Mouse (Mus musculus): ENCODE measurements at regions not wholly inside any gene's neighbourhood (a gene's known extent, or its start where the extent isn't known, plus 50 kb on each side); places are given as distances from the start of the nearest gene placed in this dataset.
A peak's percentile ranks its signal among the peaks of the same experiment; 100 is the strongest.

- H3K36me3 ChIP-seq (ENCODE audit: control insufficient read depth, insufficient read depth): no peaks in the 10 kb centered on the region
- no peaks in the 10 kb centered on the region for H3K27me3 ChIP-seq (ENCODE audit: control insufficient read depth, insufficient read depth, insufficient read length)
- TF ChIP-seq TCF12 (IDR thresholded peaks at IDR 0.05; ENCODE audit: insufficient read depth, poor library complexity, severe bottlenecking): no peak
- TF ChIP-seq REST (IDR thresholded peaks at IDR 0.05; ENCODE audit: insufficient read depth, insufficient read length): no peak
- TF ChIP-seq USF1 (IDR thresholded peaks at IDR 0.05; ENCODE audit: low read depth): no peak
- TF ChIP-seq MAX (IDR thresholded peaks at IDR 0.05; ENCODE audit: low read depth): no peak
- TF ChIP-seq CEBPB (IDR thresholded peaks at IDR 0.05; ENCODE audit: insufficient read depth, poor library complexity, severe bottlenecking): no peak
- H3K4me3 ChIP-seq: no peak overlapping the region
- no peak overlapping the region for H3ac ChIP-seq (ENCODE audit: control insufficient read depth, insufficient read length)
- no peak overlapping the region for H3K4me2 ChIP-seq (ENCODE audit: low read depth)
- no peaks in the 10 kb centered on the region for H3K79me2 ChIP-seq (ENCODE audit: control insufficient read depth, insufficient read depth)
Measured at GRCm38 (mm10) chr7:90070267-90070666, 59.7 kb upstream of the Picalm start.

DNA sequence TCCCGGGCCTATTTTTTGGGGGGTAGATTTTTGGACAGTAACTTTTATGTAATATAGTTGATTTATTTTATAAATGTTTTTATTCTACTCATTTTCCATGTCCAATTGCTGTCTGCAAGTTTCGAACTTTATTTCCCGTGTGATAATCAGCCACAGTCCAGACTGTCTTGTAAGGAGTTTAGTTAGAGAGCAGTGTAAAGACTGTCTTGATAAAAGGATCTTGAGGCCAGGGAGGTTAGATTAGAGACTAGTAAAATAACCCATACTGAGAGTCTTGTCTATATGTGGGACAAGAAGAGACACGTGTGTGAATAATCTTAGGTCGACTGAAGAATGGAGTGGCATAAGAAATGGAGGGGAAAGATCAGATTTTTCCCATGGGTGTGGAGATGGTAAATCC, 56.1 kb upstream of the Picalm start:
- H3K4me2 ChIP-seq (ENCODE audit: low read depth): no peak overlapping the region
- H3ac ChIP-seq (ENCODE audit: control insufficient read depth, insufficient read length): no peak overlapping the region
- TF ChIP-seq SRF (IDR thresholded peaks at IDR 0.05; ENCODE audit: control insufficient read depth, insufficient read length, low read depth) (no peak), MYOD1 (IDR thresholded peaks at IDR 0.05; ENCODE audit: control insufficient read depth in 1 of 3, insufficient read length in 2 of 3, low read depth in 2 of 3) (no peak), MAX (IDR thresholded peaks at IDR 0.05; ENCODE audit: low read depth) (no peak), POLR2AphosphoS2 (IDR thresholded peaks at IDR 0.05; ENCODE audit: insufficient read length, low read depth) (no peak), CEBPB (IDR thresholded peaks at IDR 0.05; ENCODE audit: insufficient read depth, poor library complexity, severe bottlenecking) (no peak), POLR2A (IDR thresholded peaks at IDR 0.05; ENCODE audit: insufficient read length, low read depth) (no peak), TCF3 (IDR thresholded peaks at IDR 0.05; ENCODE audit: insufficient read length, low read depth) (no peak), MYOG (IDR thresholded peaks at IDR 0.05; ENCODE audit: control insufficient read depth in 1 of 3, insufficient read depth in 1 of 3, insufficient read length in 2 of 3, low read depth in 2 of 3) (no peak), REST (IDR thresholded peaks at IDR 0.05; ENCODE audit: insufficient read depth, insufficient read length) (no peak), TCF12 (IDR thresholded peaks at IDR 0.05; ENCODE audit: insufficient read depth, poor library complexity, severe bottlenecking) (no peak), E2F4 (IDR thresholded peaks at IDR 0.05; ENCODE audit: insufficient read depth) (no peak), USF1 (IDR thresholded peaks at IDR 0.05; ENCODE audit: low read depth) (no peak)
- H3K4me3 ChIP-seq: no peak overlapping the region
- no peaks in the 10 kb centered on the region for H3K36me3 ChIP-seq (ENCODE audit: control insufficient read depth, insufficient read depth)
- H3K27me3 ChIP-seq (ENCODE audit: control insufficient read depth, insufficient read depth, insufficient read length): no peaks in the 10 kb centered on the region
- H3K79me2 ChIP-seq (ENCODE audit: control insufficient read depth, insufficient read depth): no peaks in the 10 kb centered on the region

- H3K36me3 ChIP-seq (ENCODE audit: control insufficient read depth, insufficient read depth): no peaks in the 10 kb centered on the region
- TF ChIP-seq USF1 (IDR thresholded peaks at IDR 0.05; ENCODE audit: low read depth) (no peak), E2F4 (IDR thresholded peaks at IDR 0.05; ENCODE audit: insufficient read depth) (no peak), POLR2A (IDR thresholded peaks at IDR 0.05; ENCODE audit: insufficient read length, low read depth) (no peak), MYOG (IDR thresholded peaks at IDR 0.05; ENCODE audit: control insufficient read depth in 1 of 3, insufficient read depth in 1 of 3, insufficient read length in 2 of 3, low read depth in 2 of 3) (peak in 1 of 3 experiments; percentile 75), POLR2AphosphoS2 (IDR thresholded peaks at IDR 0.05; ENCODE audit: insufficient read length, low read depth) (no peak), MAX (IDR thresholded peaks at IDR 0.05; ENCODE audit: low read depth) (no peak), REST (IDR thresholded peaks at IDR 0.05; ENCODE audit: insufficient read depth, insufficient read length) (no peak), MYOD1 (IDR thresholded peaks at IDR 0.05; ENCODE audit: control insufficient read depth in 1 of 3, insufficient read length in 2 of 3, low read depth in 2 of 3) (peak in 1 of 3 experiments; percentile 65), TCF3 (IDR thresholded peaks at IDR 0.05; ENCODE audit: insufficient read length, low read depth) (no peak)
Measured at GRCm38 (mm10) chr7:90074592-90074991, 55.4 kb upstream of the Picalm start.

GRCm38 (mm10) chr7:90077565-90077964, 52.4 kb upstream of the Picalm start:
- no peaks in the 10 kb centered on the region for H3K79me2 ChIP-seq (ENCODE audit: control insufficient read depth, insufficient read depth)
- H3K4me3 ChIP-seq: no peak overlapping the region
- no peak overlapping the region for H3K4me2 ChIP-seq (ENCODE audit: low read depth)
- no peaks in the 10 kb centered on the region for H3K27me3 ChIP-seq (ENCODE audit: control insufficient read depth, insufficient read depth, insufficient read length)
- no peak for TF ChIP-seq TCF12 (IDR thresholded peaks at IDR 0.05; ENCODE audit: insufficient read depth, poor library complexity, severe bottlenecking)
- TF ChIP-seq POLR2AphosphoS2 (IDR thresholded peaks at IDR 0.05; ENCODE audit: insufficient read length, low read depth): no peak
- TF ChIP-seq CEBPB (IDR thresholded peaks at IDR 0.05; ENCODE audit: insufficient read depth, poor library complexity, severe bottlenecking): no peak
- TF ChIP-seq MYOD1 (IDR thresholded peaks at IDR 0.05; ENCODE audit: control insufficient read depth in 1 of 3, insufficient read length in 2 of 3, low read depth in 2 of 3): no peak
- no peak for TF ChIP-seq MYOG (IDR thresholded peaks at IDR 0.05; ENCODE audit: control insufficient read depth in 1 of 3, insufficient read depth in 1 of 3, insufficient read length in 2 of 3, low read depth in 2 of 3)
- H3K36me3 ChIP-seq (ENCODE audit: control insufficient read depth, insufficient read depth): no peaks in the 10 kb centered on the region
- no peak overlapping the region for H3ac ChIP-seq (ENCODE audit: control insufficient read depth, insufficient read length)

More at GRCm38 (mm10) chr7:90074592-90074991, 55.4 kb upstream of the Picalm start:
- Histone ChIP-seq H3K4me2 (ENCODE audit: low read depth) (no peak overlapping the region), H3ac (ENCODE audit: control insufficient read depth, insufficient read length) (no peak overlapping the region), H3K27me3 (ENCODE audit: control insufficient read depth, insufficient read depth, insufficient read length) (no peaks in the 10 kb centered on the region), H3K4me3 (no peak overlapping the region), H3K79me2 (ENCODE audit: control insufficient read depth, insufficient read depth) (no peaks in the 10 kb centered on the region)

GRCm38 (mm10) chr7:90080083-90080772, 49.8 kb upstream of the Picalm start:
- no peak overlapping the region for H3K4me2 ChIP-seq (ENCODE audit: low read depth)

More at GRCm38 (mm10) chr7:90080083-90080772, 49.8 kb upstream of the Picalm start:
- H3K4me3 ChIP-seq: no peak overlapping the region
- H3K27me3 ChIP-seq (ENCODE audit: control insufficient read depth, insufficient read depth, insufficient read length): no peaks in the 10 kb centered on the region
- H3ac ChIP-seq (ENCODE audit: control insufficient read depth, insufficient read length): no peak overlapping the region
- H3K36me3 ChIP-seq (ENCODE audit: control insufficient read depth, insufficient read depth): no peaks in the 10 kb centered on the region
- no peaks in the 10 kb centered on the region for H3K79me2 ChIP-seq (ENCODE audit: control insufficient read depth, insufficient read depth)
- no peak for TF ChIP-seq TCF12 (IDR thresholded peaks at IDR 0.05; ENCODE audit: insufficient read depth, poor library complexity, severe bottlenecking)
- no peak for TF ChIP-seq SRF (IDR thresholded peaks at IDR 0.05; ENCODE audit: control insufficient read depth, insufficient read length, low read depth)
- no peak for TF ChIP-seq MYOG (IDR thresholded peaks at IDR 0.05; ENCODE audit: control insufficient read depth in 1 of 3, insufficient read depth in 1 of 3, insufficient read length in 2 of 3, low read depth in 2 of 3)
- TF ChIP-seq MYOD1 (IDR thresholded peaks at IDR 0.05; ENCODE audit: control insufficient read depth in 1 of 3, insufficient read length in 2 of 3, low read depth in 2 of 3): no peak
- no peak for TF ChIP-seq MAX (IDR thresholded peaks at IDR 0.05; ENCODE audit: low read depth)
- no peak for TF ChIP-seq USF1 (IDR thresholded peaks at IDR 0.05; ENCODE audit: low read depth)
- TF ChIP-seq POLR2A (IDR thresholded peaks at IDR 0.05; ENCODE audit: insufficient read length, low read depth): no peak
- TF ChIP-seq TCF3 (IDR thresholded peaks at IDR 0.05; ENCODE audit: insufficient read length, low read depth): no peak
- TF ChIP-seq CEBPB (IDR thresholded peaks at IDR 0.05; ENCODE audit: insufficient read depth, poor library complexity, severe bottlenecking): no peak
- TF ChIP-seq REST (IDR thresholded peaks at IDR 0.05; ENCODE audit: insufficient read depth, insufficient read length): no peak
- no peak for TF ChIP-seq E2F4 (IDR thresholded peaks at IDR 0.05; ENCODE audit: insufficient read depth)
- TF ChIP-seq POLR2AphosphoS2 (IDR thresholded peaks at IDR 0.05; ENCODE audit: insufficient read length, low read depth): no peak
